Mouse (Mus musculus) cerebellum, adult 11 months (tissue): ENCODE measurements at regions not wholly inside any gene's neighbourhood (a gene's known extent, or its start where the extent isn't known, plus 50 kb on each side); places are given as distances from the start of the nearest gene placed in this dataset.

Experiments used
- DNase-seq: peaks from one replicate; pipeline ENCODE4 v3.0.0; 2022

DNA sequence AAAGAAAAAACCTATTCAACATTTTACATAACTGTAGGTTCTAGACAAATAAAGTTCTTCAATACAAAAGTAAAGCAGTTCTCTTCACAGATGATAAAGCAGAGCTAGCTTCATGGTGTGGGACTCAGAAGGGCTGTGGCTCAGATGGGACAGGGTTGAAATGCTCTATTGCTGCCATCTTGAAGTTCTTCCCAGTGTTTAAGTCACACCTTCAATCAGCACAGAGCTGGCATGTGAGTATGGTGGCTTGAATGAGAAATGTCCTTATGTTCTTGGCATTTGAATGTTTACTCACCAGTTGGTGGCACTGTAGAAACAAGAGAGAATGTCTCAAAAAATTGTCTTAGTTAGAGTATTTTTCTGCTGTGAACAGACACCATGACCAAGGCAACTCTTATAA, 330.9 kb upstream of the 1700056E22Rik start:
- no peak for DNase-seq

GRCm38 (mm10) chr1:184358226-184358568, 324.1 kb upstream of the 1700056E22Rik start:
- DNase-seq, result no peak

DNA sequence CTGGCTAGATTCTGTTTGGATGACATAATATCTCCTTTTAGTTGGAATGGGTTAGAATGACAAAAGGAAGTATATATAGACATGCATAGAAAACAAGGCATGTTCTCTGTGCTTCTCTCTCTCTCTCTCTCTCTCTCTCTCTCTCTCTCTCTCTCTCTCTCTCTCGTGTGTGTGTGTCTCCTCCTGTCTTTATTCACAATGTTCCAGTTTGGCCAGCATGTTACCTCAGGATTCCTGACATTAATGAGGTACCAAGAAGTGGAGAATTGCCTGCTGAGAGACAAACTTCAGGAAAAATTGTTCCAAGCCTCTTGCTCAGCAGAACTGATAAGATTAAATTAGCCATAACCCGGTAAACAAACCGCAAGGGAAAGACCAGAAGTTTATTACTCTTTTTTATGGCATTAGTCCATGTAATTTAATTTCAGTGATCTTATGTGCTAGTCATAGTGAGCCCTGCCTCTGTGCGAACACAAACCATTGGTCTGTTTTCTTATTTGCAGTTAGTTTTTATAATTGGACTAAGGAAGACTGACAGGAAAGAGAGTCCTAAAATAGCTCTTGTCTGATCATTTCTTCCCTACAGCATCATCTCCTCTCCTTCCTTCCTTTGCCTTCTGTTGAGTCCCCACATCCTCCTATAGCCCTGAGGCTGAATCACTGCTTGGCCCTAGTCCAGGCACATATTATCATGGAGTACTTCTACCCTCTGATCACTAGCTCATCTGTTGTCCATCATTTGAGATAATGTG, 323.5 kb upstream of the 1700056E22Rik start:
- no peak for DNase-seq

DNA sequence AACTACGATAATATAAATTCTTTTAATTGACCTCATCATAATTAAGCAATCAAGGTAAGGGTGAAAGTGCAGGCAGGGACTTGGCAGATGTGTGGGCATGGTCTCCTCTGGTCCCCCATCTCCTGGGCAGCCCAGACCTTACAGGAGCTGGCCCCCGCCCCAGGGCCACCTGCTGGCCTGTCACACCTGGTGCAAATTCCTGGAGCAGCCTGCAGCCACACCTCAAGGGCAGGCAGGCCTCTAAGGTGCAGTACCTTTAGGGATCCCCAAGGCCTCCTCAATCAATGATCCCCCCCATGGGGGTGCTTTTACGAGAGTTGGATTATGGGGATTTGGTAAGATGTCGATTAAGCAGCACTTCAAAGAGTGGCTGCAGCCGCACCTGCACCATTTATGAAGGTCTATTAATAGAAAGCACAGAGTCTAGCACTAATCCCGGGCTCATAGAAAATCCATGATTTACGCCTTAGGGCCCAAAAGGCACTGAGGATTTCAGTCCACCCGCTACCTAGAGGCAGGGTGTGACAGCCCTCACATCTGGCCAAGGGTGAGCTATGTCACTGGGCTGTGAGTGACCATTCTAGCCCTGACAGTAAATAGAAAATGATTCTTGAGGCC, 319.8 kb upstream of the 1700056E22Rik start:
- DNase-seq, result no peak

DNA sequence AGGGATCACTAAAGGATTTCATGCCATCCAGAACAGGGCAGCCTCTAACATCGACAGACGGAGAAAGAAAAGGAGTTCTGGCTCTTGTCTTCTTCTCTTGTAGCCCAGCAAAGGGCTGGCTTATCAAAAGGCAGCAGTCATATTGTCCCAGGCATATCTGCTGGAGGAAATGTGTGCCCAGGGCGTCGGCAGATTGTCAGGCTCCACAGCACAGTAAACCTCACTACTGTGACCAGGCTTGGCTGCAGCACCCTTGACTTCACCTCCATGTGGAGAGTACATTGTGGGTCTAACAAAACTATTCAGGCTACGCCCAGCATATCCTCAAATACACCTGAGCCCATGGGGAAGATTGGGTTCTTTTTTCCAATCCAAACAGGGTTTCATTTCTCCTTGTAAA, 317.7 kb upstream of the 1700056E22Rik start:
- no peak for DNase-seq

DNA sequence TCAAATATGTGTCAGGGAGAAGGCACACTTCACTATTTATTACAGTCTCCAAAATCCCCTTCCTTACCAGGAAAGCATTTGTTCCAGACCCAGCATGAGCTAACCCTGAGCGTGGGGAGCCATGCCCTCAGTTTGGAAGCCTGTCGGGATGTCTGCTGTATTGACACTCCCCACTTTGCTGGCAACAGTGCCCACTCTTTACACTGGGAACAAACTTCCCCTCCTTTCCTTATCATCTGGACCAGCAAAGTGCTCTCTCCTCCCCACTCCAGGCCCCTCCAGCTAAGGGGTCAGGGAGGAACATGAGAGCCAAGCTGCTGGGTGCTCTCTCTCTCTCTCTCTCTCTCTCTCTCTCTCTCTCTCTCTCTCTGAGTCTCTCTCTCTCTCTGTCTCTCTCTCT, 310.7 kb upstream of the 1700056E22Rik start:
- no peak for DNase-seq

DNA sequence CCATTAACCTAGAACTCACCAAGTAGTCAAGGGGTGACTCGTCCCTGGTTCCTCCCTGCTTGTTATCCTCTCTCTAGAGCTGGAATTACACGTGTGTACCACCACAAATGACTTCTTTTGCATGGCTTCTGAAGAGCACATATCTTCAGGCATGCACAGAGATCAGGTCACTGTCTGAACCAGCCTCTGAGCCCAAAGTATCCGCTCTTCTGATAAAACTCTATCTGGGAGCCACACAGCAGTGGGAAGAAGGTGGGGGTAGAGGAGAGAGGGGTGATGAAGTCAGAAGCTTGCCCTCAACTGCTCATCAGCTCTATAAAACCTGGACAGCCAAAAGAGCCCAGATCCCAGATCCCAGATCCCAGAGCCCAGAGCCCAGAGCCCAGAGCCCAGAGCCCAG, 301.9 kb upstream of the 1700056E22Rik start:
- no peak for DNase-seq

DNA sequence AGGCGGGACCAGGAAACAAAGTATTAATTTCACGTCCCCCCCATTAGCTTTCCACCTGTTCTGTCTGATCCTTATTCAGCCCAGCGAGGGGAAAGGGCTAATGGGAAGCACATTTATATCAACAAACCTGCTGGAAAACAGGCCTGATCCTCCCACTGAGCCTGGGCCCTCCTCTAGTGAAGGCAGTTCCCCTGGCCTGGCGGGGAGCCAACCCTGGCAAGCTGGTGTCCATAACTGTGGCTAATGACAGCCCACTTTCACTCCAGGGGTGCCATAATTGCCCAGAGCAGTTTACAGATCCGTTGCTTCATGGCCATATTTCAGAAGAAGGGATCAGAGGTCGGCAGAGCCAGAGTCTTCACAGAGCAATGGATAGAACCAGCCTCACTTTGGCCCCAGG, 301.2 kb upstream of the 1700056E22Rik start:
- no peak for DNase-seq

- DNase-seq, result no peak
Measured at GRCm38 (mm10) chr1:184334818-184335217, 300.7 kb upstream of the 1700056E22Rik start.

DNA sequence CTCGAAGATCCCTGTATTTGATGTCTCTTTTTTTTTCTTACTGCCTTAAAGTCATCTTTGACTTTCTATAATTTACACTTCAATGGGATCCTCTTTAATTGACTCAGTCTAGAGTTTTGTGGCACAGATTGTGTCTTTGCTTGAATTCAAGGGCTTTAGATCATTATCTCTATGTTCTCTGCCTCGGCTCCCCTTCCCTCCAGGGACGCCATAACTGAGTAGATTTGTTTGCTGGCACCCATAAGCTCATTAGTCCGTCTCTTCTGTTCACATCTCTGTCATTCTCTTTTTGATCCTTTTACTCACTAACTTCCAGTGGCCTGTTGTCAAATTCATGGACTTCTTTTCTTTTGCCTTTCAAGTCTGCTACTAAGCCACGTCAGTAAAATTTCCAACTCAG, 299.0 kb upstream of the 1700056E22Rik start:
- DNase-seq, result no peak

GRCm38 (mm10) chr1:184330516-184331350, 296.6 kb upstream of the 1700056E22Rik start:
- no peak for DNase-seq

GRCm38 (mm10) chr1:184326191-184326590, 292.1 kb upstream of the 1700056E22Rik start:
- no peak for DNase-seq

GRCm38 (mm10) chr1:184324234-184324633, 290.1 kb upstream of the 1700056E22Rik start:
- no peak for DNase-seq

- no peak for DNase-seq
Measured at GRCm38 (mm10) chr1:184320521-184321177, 286.5 kb upstream of the 1700056E22Rik start.

DNA sequence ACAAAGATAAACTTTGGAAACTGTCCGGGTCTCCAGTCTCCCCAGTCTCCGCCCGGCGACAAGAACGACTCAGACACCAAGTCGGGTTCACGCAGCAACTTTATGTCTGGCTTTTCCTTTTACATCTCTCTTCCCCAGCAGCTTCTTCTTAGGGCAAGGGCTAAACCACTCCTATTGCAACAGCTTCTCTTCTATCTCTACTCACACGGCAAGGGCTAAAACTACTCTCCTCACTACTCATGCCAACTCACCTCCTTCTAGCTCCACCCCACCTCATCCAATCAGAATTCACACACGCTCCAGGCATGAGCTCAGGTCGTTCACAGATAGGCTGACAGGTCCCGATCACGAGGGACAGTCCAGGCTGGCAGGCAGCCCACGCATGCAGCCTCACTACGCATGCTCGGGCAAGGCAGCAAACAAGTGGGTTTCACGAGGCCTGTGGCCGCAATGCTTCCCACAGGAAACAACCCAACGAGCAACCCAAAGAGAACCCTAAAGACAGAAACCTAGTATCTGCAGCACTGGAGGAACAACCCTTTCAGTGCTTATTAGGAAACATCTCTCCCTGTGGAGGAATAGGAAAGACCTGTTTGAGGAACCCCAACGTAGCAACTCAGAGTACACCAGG, 276.2 kb upstream of the 1700056E22Rik start:
- DNase-seq, result no peak

GRCm38 (mm10) chr1:184304813-184305212, 270.7 kb upstream of the 1700056E22Rik start:
- DNase-seq, result no peak

DNA sequence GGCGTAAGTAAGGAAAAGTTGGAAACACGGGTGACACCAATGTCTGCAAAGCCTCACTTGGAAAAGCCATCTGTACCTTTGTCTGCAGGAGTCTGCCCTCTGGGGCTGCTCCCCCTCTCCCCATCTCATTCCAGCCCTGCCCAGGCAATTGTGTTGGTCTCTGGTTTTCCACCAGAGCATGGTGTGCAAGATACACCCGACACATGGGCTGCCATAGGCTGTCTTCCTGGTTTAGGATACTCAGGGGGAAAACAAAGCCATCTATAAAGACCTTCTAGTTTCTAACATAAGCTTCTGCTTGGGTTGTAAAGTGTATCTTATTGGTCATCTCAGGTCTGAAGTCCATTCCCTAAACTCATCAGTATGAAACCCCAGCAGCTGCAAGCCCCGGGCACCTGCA, 270.1 kb upstream of the 1700056E22Rik start:
- no peak for DNase-seq

GRCm38 (mm10) chr1:184298701-184299100, 264.6 kb upstream of the 1700056E22Rik start:
- DNase-seq, result no peak

GRCm38 (mm10) chr1:184297001-184297740, 263.1 kb upstream of the 1700056E22Rik start:
- DNase-seq, result no peak

- no peak for DNase-seq
Measured at GRCm38 (mm10) chr1:184291129-184291528, 257.0 kb upstream of the 1700056E22Rik start.

GRCm38 (mm10) chr1:184289733-184290416, 255.8 kb upstream of the 1700056E22Rik start:
- no peak for DNase-seq
